Mouse (Mus musculus) testis, adult 2 months (tissue): Measurements from ENCODE around the gene S100a11.

Source experiments
- CTCF ChIP-seq: fragments of 200-500 bp; IDR thresholded peaks from 2 replicates; pipeline ENCODE4 v1.5.1; 2012; ENCODE audit warnings: low read depth, mild to moderate bottlenecking, inconsistent platforms, low read length, moderate library complexity; ENCODE audit not compliant: control insufficient read depth, insufficient read depth, insufficient replicate concordance
- POLR2A ChIP-seq: fragments of 200-500 bp; IDR thresholded peaks from 2 replicates; pipeline ENCODE4 v1.6.1; 2012; ENCODE audit warnings: low read depth, mild to moderate bottlenecking, inconsistent platforms, low read length, moderate library complexity; ENCODE audit not compliant: control insufficient read depth

DNA sequence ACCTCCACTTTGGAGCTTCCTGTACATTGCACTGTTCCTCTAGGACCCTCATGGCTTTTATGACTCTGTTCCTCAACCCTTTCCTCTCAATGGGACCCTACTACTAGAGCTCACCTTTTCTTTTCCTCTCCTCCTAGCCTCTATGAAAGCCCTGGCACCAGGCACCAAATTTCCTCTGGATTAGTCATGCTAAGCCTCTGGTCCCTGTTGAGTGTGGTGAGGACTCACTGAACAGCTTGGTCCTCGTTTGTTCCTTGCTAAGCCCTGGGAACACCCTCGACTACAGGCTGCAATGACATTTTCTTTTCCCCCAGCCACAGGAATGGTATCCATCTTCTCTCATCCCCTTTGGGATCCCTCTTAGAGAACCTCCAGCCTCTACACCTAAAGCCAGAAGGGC is 21.2 kb downstream of the S100a11 start:
- TF ChIP-seq CTCF (no peak), POLR2A (no peak)
